Mouse (Mus musculus): ENCODE results near the gene Npy4r.

- no peak for TF ChIP-seq CTCF (IDR thresholded peaks at IDR 0.05)
- TF ChIP-seq EP300 (IDR thresholded peaks at IDR 0.05), result no peak
Measured at GRCm38 (mm10) chr14:34190361-34190760, 38.1 kb upstream of the Npy4r start.
